1 mouse cellular context compared by ENCODE assay signal in the genomic region with DNA sequence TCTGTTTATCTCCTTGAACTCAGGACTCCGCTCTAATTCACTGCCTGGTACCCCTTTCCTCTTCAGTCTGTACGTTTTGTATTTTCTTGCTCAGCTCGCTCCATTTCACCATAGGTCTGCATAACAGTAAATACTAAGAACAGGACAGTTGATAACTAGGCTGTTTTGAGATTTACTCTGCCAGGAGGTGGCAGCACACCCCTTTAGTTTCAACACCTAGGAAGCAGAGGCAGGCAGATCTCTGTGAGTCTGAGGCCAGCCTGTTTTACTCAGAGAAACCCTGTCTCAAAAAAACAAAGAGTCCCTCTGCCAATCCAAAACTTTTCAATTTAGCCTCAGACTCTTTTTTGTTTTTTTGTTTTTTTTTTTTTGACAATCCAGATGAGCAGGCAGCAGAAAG.
TF ChIP-seq lines count a peak whose summit lies in the region.

No protein-coding gene starts in this region.

TF ChIP-seq in MEL, 35 proteins besides CTCF, POLR2A, EP300 and RAD21 (continued from another document):
- no peak for TF ChIP-seq MAZ (IDR thresholded peaks at IDR 0.05; ENCODE audit: low read depth, low read length)
- no peak for TF ChIP-seq ELF1 (IDR thresholded peaks at IDR 0.05; ENCODE audit: low read depth, low read length)
- no peak for TF ChIP-seq RCOR1 (IDR thresholded peaks at IDR 0.05; ENCODE audit: low read depth, low read length)
- TF ChIP-seq E2F4 (IDR thresholded peaks at IDR 0.05; ENCODE audit: borderline replicate concordance, low read depth, low read length): no peak
- no peak for TF ChIP-seq TCF12 (IDR thresholded peaks at IDR 0.05; ENCODE audit: low read depth, low read length)
- TF ChIP-seq SMC3 (IDR thresholded peaks at IDR 0.05; ENCODE audit: low read depth, low read length): no peak
- no peak for TF ChIP-seq TAL1 (IDR thresholded peaks at IDR 0.05; ENCODE audit: low read length)
- TF ChIP-seq TBP (IDR thresholded peaks at IDR 0.05; ENCODE audit: low read depth, low read length): no peak
- no peak for TF ChIP-seq GABPA (IDR thresholded peaks at IDR 0.05; ENCODE audit: low read depth, low read length)
- no peak for TF ChIP-seq MAFK (IDR thresholded peaks at IDR 0.05; ENCODE audit: borderline replicate concordance, low read depth, low read length)
- TF ChIP-seq NRF1 (IDR thresholded peaks at IDR 0.05; ENCODE audit: insufficient read depth, low read depth, low read length, poor library complexity, severe bottlenecking): no peak
- TF ChIP-seq USF2 (IDR thresholded peaks at IDR 0.05; ENCODE audit: borderline replicate concordance in 1 of 2, insufficient read depth in 1 of 2, low read depth in 1 of 2, low read length in 2 of 2): no peak
- TF ChIP-seq JUND (IDR thresholded peaks at IDR 0.05; ENCODE audit: low read depth, low read length): no peak
- TF ChIP-seq POLR2AphosphoS2 (IDR thresholded peaks at IDR 0.05; ENCODE audit: low read length): no peak
- TF ChIP-seq CHD2 (IDR thresholded peaks at IDR 0.05; ENCODE audit: low read length): no peak
- no peak for TF ChIP-seq MXI1 (IDR thresholded peaks at IDR 0.05; ENCODE audit: low read depth, low read length)
- TF ChIP-seq HCFC1 (IDR thresholded peaks at IDR 0.05; ENCODE audit: low read depth, low read length): no peak
- no peak for TF ChIP-seq MYC (IDR thresholded peaks at IDR 0.05; ENCODE audit: low read depth, low read length)
